Mouse (Mus musculus): ENCODE results near the gene Cdk5rap3. TPM values are rescaled to one million over a fixed set of nuclear protein-coding genes. Genes with fewer than 3 reads are reported as not detected.

Cdk5rap3 gene
- polyA plus RNA-seq, 1 experiment from 2014 or later, result 65.5 TPM

- DNase-seq (ENCODE audit: low spot score) (peak; percentile 44), ATAC-seq (ENCODE audit: low read depth) (peak; percentile 70)
- H3K4me1 ChIP-seq (ENCODE audit: control insufficient read depth, insufficient read depth, low read length), result no peaks in the 10 kb centered on the region
- no peak overlapping the region for H3K4me3 ChIP-seq (ENCODE audit: low read depth, low read length)
- no peak overlapping the region for H3K4me2 ChIP-seq (ENCODE audit: low read depth, low read length)
- H3K27ac ChIP-seq (replicated peaks; ENCODE audit: low read depth, low read length), result no peak overlapping the region
- H3K9ac ChIP-seq (ENCODE audit: low read depth, low read length), result no peak overlapping the region
- no peaks in the 10 kb centered on the region for H3K36me3 ChIP-seq (ENCODE audit: control insufficient read depth, insufficient read depth, low read length)
- H3K27me3 ChIP-seq (replicated peaks; ENCODE audit: control insufficient read depth, insufficient read depth, low read length), result no peaks in the 10 kb centered on the region
- H3K9me3 ChIP-seq (ENCODE audit: control insufficient read depth, low read length), result no peaks in the 10 kb centered on the region
- WGBS, result 52% methylated on average over 10 of the region's 10 CpGs
These were observed 21.5 kb upstream of the Cdk5rap3 start for GRCm38 (mm10) chr11:96937549-96938425.

- no peak overlapping the region for H3K4me2 ChIP-seq (ENCODE audit: low read depth, low read length)
- no peak for DNase-seq (ENCODE audit: low spot score)
These were observed 19.8 kb upstream of the Cdk5rap3 start for GRCm38 (mm10) chr11:96935872-96936650.

DNA sequence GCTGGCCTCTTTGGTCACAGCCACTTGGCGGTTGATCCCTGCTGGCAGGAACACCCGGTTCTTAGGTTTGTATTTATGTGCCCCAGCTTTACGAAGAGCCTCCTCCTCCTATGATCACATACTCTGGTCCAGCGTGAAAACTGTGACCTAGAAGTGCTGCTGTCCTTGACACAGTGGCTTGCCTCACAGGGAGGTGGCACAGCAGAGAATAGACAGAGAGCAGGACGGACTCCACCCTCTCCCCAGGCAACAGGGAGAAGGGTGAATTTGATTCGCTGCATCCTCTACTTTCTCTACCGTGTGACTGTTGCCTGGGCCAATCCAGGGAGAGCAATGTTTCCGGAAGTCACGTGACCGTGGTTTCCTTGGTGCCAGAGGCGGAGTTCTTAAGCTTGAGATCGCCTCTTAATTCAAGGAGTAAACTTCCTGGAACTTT, 18.6 kb upstream of the Cdk5rap3 start:
- peak; percentile 85 for ATAC-seq (ENCODE audit: low read depth)

More at GRCm38 (mm10) chr11:96935872-96936650, 19.8 kb upstream of the Cdk5rap3 start:
- no peaks in the 10 kb centered on the region for H3K36me3 ChIP-seq (ENCODE audit: control insufficient read depth, insufficient read depth, low read length)
- H3K27me3 ChIP-seq (replicated peaks; ENCODE audit: control insufficient read depth, insufficient read depth, low read length), result no peaks in the 10 kb centered on the region
- no peak overlapping the region for H3K4me3 ChIP-seq (ENCODE audit: low read depth, low read length)
- WGBS, result 79% methylated on average over 9 of the region's 9 CpGs
- peaks cover 4% of the 10 kb centered on the region; the same call in 1 of the 2 replicates for H3K4me1 ChIP-seq (ENCODE audit: control insufficient read depth, insufficient read depth, low read length)
- no peak for ATAC-seq (ENCODE audit: low read depth)
- no peaks in the 10 kb centered on the region for H3K9me3 ChIP-seq (ENCODE audit: control insufficient read depth, low read length)
- no peak overlapping the region for H3K27ac ChIP-seq (replicated peaks; ENCODE audit: low read depth, low read length)
- H3K9ac ChIP-seq (ENCODE audit: low read depth, low read length), result no peak overlapping the region

DNA sequence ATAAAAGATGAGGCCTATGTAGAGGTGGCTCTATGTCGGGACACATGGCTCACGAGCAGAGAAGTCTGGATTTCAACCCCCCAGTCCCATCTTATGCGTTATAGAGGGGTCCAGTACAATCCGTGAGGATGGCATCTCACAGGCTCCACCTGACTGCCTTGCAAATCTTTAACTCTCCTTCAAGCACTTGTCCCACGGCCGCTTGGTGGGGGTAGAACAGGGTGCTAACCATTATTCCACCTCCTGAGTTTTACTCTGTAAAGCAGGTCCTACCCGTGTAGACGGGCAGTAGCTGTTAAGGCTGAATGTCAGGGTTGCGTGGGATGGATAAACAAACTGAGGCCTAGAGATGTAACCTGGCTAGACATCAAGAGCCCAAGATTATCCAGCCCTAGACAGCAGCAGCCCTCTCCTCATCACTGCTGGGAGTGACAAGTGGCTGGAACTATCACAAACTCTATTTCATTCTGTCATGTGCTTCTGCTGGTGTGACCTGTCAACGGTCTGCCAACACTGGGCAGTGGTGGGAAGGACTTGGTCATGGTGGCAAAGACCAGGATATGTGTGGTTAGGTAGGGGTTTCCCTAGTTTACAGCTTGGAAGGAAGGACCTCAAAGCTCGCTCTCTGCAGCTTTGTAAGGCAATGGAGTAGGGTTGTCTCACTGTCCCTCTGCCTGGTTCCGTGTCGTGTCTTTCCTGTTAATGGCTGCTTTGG, 17.4 kb upstream of the Cdk5rap3 start:
- 89% methylated on average over 13 of the region's 13 CpGs for WGBS
- Histone ChIP-seq H3K4me3 (ENCODE audit: low read depth, low read length) (no peak overlapping the region), H3K9ac (ENCODE audit: low read depth, low read length) (no peak overlapping the region; the same call in 1 of the 2 replicates), H3K36me3 (ENCODE audit: control insufficient read depth, insufficient read depth, low read length) (no peaks in the 10 kb centered on the region), H3K4me2 (ENCODE audit: low read depth, low read length) (no peak overlapping the region), H3K27ac (replicated peaks; ENCODE audit: low read depth, low read length) (no peak overlapping the region), H3K4me1 (ENCODE audit: control insufficient read depth, insufficient read depth, low read length) (peaks cover 4% of the 10 kb centered on the region; the same call in 1 of the 2 replicates), H3K27me3 (replicated peaks; ENCODE audit: control insufficient read depth, insufficient read depth, low read length) (peaks cover under 1% of the 10 kb centered on the region; the same call in 1 of the 2 replicates), H3K9me3 (ENCODE audit: control insufficient read depth, low read length) (no peaks in the 10 kb centered on the region)
- DNase-seq (ENCODE audit: low spot score), result no peak
- no peak for ATAC-seq (ENCODE audit: low read depth)

More for the DNA sequence above, 18.6 kb upstream of the Cdk5rap3 start:
- peak; percentile 83 for DNase-seq (ENCODE audit: low spot score)
- no peaks in the 10 kb centered on the region for H3K27me3 ChIP-seq (replicated peaks; ENCODE audit: control insufficient read depth, insufficient read depth, low read length)
- H3K4me1 ChIP-seq (ENCODE audit: control insufficient read depth, insufficient read depth, low read length), result peaks cover 4% of the 10 kb centered on the region; the same call in 1 of the 2 replicates
- no peak overlapping the region for H3K9ac ChIP-seq (ENCODE audit: low read depth, low read length)
- peak overlapping the region; percentile 13; the same call in 1 of the 2 replicates for H3K4me2 ChIP-seq (ENCODE audit: low read depth, low read length)
- no peak overlapping the region for H3K4me3 ChIP-seq (ENCODE audit: low read depth, low read length)
- 23% methylated on average over 12 of the region's 12 CpGs for WGBS
- H3K36me3 ChIP-seq (ENCODE audit: control insufficient read depth, insufficient read depth, low read length), result no peaks in the 10 kb centered on the region
- no peaks in the 10 kb centered on the region for H3K9me3 ChIP-seq (ENCODE audit: control insufficient read depth, low read length)
- H3K27ac ChIP-seq (replicated peaks; ENCODE audit: low read depth, low read length), result no peak overlapping the region

DNA sequence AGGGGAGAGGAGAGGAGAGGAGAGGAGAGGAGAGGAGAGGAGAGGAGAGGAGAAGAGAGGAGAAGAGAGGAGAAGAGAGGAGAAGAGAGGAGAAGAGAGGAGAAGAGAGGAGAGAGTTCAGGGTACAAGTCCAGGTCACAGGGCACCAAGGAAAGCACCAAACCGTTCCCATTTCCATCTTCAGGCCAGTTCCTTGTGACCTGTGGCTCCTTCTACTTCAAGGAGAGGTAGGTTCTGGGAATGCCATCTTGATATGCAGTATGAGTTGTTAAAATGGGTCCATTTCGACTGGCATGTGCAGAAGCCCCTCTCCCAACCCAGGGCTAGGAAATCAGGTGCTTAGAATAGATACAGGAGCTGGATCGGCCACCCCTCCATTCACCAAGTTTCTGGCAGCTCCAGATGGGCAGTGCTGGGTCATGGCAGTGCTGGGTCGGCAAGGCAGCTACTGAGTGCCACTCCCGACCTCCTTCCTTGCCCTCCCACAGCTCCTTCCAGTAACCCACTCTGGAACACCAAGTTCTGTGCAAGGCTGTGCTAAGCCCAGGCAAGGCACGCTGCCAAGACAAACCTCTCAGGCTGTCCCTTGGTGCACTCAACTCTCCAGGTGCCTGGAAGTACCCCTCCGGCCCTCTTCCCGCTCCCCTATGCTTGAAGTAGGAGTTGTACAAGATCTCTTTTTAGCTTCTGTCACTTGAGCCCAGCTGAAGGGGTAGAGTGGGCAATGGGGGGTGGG, 15.2 kb upstream of the Cdk5rap3 start:
- Histone ChIP-seq H3K36me3 (ENCODE audit: control insufficient read depth, insufficient read depth, low read length) (no peaks in the 10 kb centered on the region), H3K9me3 (ENCODE audit: control insufficient read depth, low read length) (no peaks in the 10 kb centered on the region), H3K9ac (ENCODE audit: low read depth, low read length) (no peak overlapping the region), H3K27me3 (replicated peaks; ENCODE audit: control insufficient read depth, insufficient read depth, low read length) (peaks cover 3% of the 10 kb centered on the region; the same call in 1 of the 2 replicates), H3K4me1 (ENCODE audit: control insufficient read depth, insufficient read depth, low read length) (peaks cover 4% of the 10 kb centered on the region; the same call in 1 of the 2 replicates), H3K27ac (replicated peaks; ENCODE audit: low read depth, low read length) (no peak overlapping the region), H3K4me2 (ENCODE audit: low read depth, low read length) (no peak overlapping the region), H3K4me3 (ENCODE audit: low read depth, low read length) (no peak overlapping the region)
- DNase-seq (ENCODE audit: low spot score) (peak; percentile 67), ATAC-seq (ENCODE audit: low read depth) (no peak)
- WGBS, result 43% methylated on average over 8 of the region's 8 CpGs

GRCm38 (mm10) chr11:96929766-96930331, 13.6 kb upstream of the Cdk5rap3 start:
- H3K9me3 ChIP-seq (ENCODE audit: control insufficient read depth, low read length), result no peaks in the 10 kb centered on the region
- WGBS, result 47% methylated on average over 9 of the region's 9 CpGs
- no peak overlapping the region for H3K27ac ChIP-seq (replicated peaks; ENCODE audit: low read depth, low read length)
- H3K4me1 ChIP-seq (ENCODE audit: control insufficient read depth, insufficient read depth, low read length), result peaks cover 4% of the 10 kb centered on the region; the same call in 1 of the 2 replicates
- peak overlapping the region; percentile 5; the same call in 1 of the 2 replicates for H3K9ac ChIP-seq (ENCODE audit: low read depth, low read length)
- DNase-seq (ENCODE audit: low spot score) (no peak), ATAC-seq (ENCODE audit: low read depth) (no peak)
- peaks cover 3% of the 10 kb centered on the region; the same call in 1 of the 2 replicates for H3K27me3 ChIP-seq (replicated peaks; ENCODE audit: control insufficient read depth, insufficient read depth, low read length)
- no peaks in the 10 kb centered on the region for H3K36me3 ChIP-seq (ENCODE audit: control insufficient read depth, insufficient read depth, low read length)
- H3K4me2 ChIP-seq (ENCODE audit: low read depth, low read length), result 0 out of 2 replicates have a peak overlapping the region, but pooled peaks have one; percentile 24
- H3K4me3 ChIP-seq (ENCODE audit: low read depth, low read length), result no peak overlapping the region

GRCm38 (mm10) chr11:96929096-96929765, 12.9 kb upstream of the Cdk5rap3 start:
- no peaks in the 10 kb centered on the region for H3K9me3 ChIP-seq (ENCODE audit: control insufficient read depth, low read length)
- 11% methylated on average over 13 of the region's 13 CpGs for WGBS
- peaks cover 3% of the 10 kb centered on the region; the same call in 1 of the 2 replicates for H3K27me3 ChIP-seq (replicated peaks; ENCODE audit: control insufficient read depth, insufficient read depth, low read length)
- peak overlapping the region; percentile 25 for H3K9ac ChIP-seq (ENCODE audit: low read depth, low read length)
- ATAC-seq (ENCODE audit: low read depth) (peak; percentile 90), DNase-seq (ENCODE audit: low spot score) (peak; percentile 82)
- peak overlapping the region; percentile 24 for H3K4me2 ChIP-seq (ENCODE audit: low read depth, low read length)
- H3K4me3 ChIP-seq (ENCODE audit: low read depth, low read length), result no peak overlapping the region
- H3K36me3 ChIP-seq (ENCODE audit: control insufficient read depth, insufficient read depth, low read length), result no peaks in the 10 kb centered on the region
- H3K4me1 ChIP-seq (ENCODE audit: control insufficient read depth, insufficient read depth, low read length), result peaks cover 4% of the 10 kb centered on the region; the same call in 1 of the 2 replicates
- H3K27ac ChIP-seq (replicated peaks; ENCODE audit: low read depth, low read length), result 0 out of 2 replicates have a peak overlapping the region, but pooled peaks have one; percentile 44

All from embryonic facial prominence, embryonic 14.5 days (tissue).